Mouse (Mus musculus): ENCODE measurements at regions not wholly inside any gene's neighbourhood (a gene's known extent, or its start where the extent isn't known, plus 50 kb on each side); places are given as distances from the start of the nearest gene placed in this dataset.

GRCm38 (mm10) chr15:36399355-36400012 lies 608.1 kb downstream of the Zfp706 start:
- peak; percentile 21 to 27 for DNase-seq
- Histone ChIP-seq H3K27me3 (ENCODE audit: control insufficient read depth, insufficient read depth, low read length) (no peaks in the 10 kb centered on the region), H3K4me1 (ENCODE audit: control insufficient read depth, insufficient read depth, low read length) (no peaks in the 10 kb centered on the region), H3K4me3 (no peak overlapping the region), H3K79me2 (replicated peaks; ENCODE audit: control insufficient read depth, insufficient read depth, low read length) (no peaks in the 10 kb centered on the region), H3K9ac (ENCODE audit: low read depth, low read length) (no peak overlapping the region), H3K27ac (no peak overlapping the region), H3K36me3 (ENCODE audit: control insufficient read depth, insufficient read depth, low read length) (no peaks in the 10 kb centered on the region)
- intact Hi-C loops (cut with DNase I): no loop called here
- TF ChIP-seq POLR2A (IDR thresholded peaks at IDR 0.05; ENCODE audit: insufficient read depth, low read depth, low read length) (no peak), EP300 (IDR thresholded peaks at IDR 0.05; ENCODE audit: insufficient read depth, low read depth, low read length) (no peak)
- WGBS: 34% methylated on average over 7 of the region's 7 CpGs

GRCm38 (mm10) chr15:36398099-36398982 lies 609.2 kb downstream of the Zfp706 start:
- intact Hi-C loops (cut with DNase I): no loop called here
- Histone ChIP-seq H3K9ac (ENCODE audit: low read depth, low read length) (no peak overlapping the region), H3K79me2 (replicated peaks; ENCODE audit: control insufficient read depth, insufficient read depth, low read length) (no peaks in the 10 kb centered on the region), H3K4me1 (ENCODE audit: control insufficient read depth, insufficient read depth, low read length) (no peaks in the 10 kb centered on the region), H3K27ac (no peak overlapping the region), H3K4me3 (no peak overlapping the region), H3K36me3 (ENCODE audit: control insufficient read depth, insufficient read depth, low read length) (no peaks in the 10 kb centered on the region), H3K27me3 (ENCODE audit: control insufficient read depth, insufficient read depth, low read length) (no peaks in the 10 kb centered on the region)
- DNase-seq: no peak
- 67% methylated on average over 9 of the region's 9 CpGs for WGBS
- TF ChIP-seq CTCF (IDR thresholded peaks at IDR 0.05): no peak
- TF ChIP-seq POLR2A (IDR thresholded peaks at IDR 0.05; ENCODE audit: insufficient read depth, low read depth, low read length): no peak
- no peak for TF ChIP-seq EP300 (IDR thresholded peaks at IDR 0.05; ENCODE audit: insufficient read depth, low read depth, low read length)

GRCm38 (mm10) chr15:36396791-36397190 lies 610.8 kb downstream of the Zfp706 start:
- Histone ChIP-seq H3K4me1 (ENCODE audit: control insufficient read depth, insufficient read depth, low read length) (no peaks in the 10 kb centered on the region), H3K79me2 (replicated peaks; ENCODE audit: control insufficient read depth, insufficient read depth, low read length) (no peaks in the 10 kb centered on the region), H3K27me3 (ENCODE audit: control insufficient read depth, insufficient read depth, low read length) (no peaks in the 10 kb centered on the region), H3K4me3 (no peak overlapping the region), H3K9ac (ENCODE audit: low read depth, low read length) (no peak overlapping the region), H3K36me3 (ENCODE audit: control insufficient read depth, insufficient read depth, low read length) (no peaks in the 10 kb centered on the region), H3K27ac (no peak overlapping the region)
- 89% methylated on average over 6 of the region's 6 CpGs for WGBS
- no peak for DNase-seq
- intact Hi-C loops (cut with DNase I): no loop called here
- TF ChIP-seq POLR2A (IDR thresholded peaks at IDR 0.05; ENCODE audit: insufficient read depth, low read depth, low read length) (no peak), CTCF (IDR thresholded peaks at IDR 0.05) (no peak), EP300 (IDR thresholded peaks at IDR 0.05; ENCODE audit: insufficient read depth, low read depth, low read length) (no peak)

GRCm38 (mm10) chr15:36396245-36396644 lies 611.3 kb downstream of the Zfp706 start:
- H3K27ac ChIP-seq: no peak overlapping the region
- no peak overlapping the region for H3K4me3 ChIP-seq
- no peaks in the 10 kb centered on the region for H3K36me3 ChIP-seq (ENCODE audit: control insufficient read depth, insufficient read depth, low read length)
- TF ChIP-seq POLR2A (IDR thresholded peaks at IDR 0.05; ENCODE audit: insufficient read depth, low read depth, low read length): no peak
- no peaks in the 10 kb centered on the region for H3K4me1 ChIP-seq (ENCODE audit: control insufficient read depth, insufficient read depth, low read length)
- no peak for DNase-seq
- no peaks in the 10 kb centered on the region for H3K27me3 ChIP-seq (ENCODE audit: control insufficient read depth, insufficient read depth, low read length)
- 64% methylated on average over 2 of the region's 2 CpGs for WGBS
- intact Hi-C loops (cut with DNase I): no loop called here
- H3K9ac ChIP-seq (ENCODE audit: low read depth, low read length): no peak overlapping the region
- no peaks in the 10 kb centered on the region for H3K79me2 ChIP-seq (replicated peaks; ENCODE audit: control insufficient read depth, insufficient read depth, low read length)

GRCm38 (mm10) chr15:36395672-36396050 lies 611.9 kb downstream of the Zfp706 start:
- Histone ChIP-seq H3K27ac (no peak overlapping the region), H3K4me3 (no peak overlapping the region), H3K27me3 (ENCODE audit: control insufficient read depth, insufficient read depth, low read length) (no peaks in the 10 kb centered on the region), H3K79me2 (replicated peaks; ENCODE audit: control insufficient read depth, insufficient read depth, low read length) (no peaks in the 10 kb centered on the region), H3K4me1 (ENCODE audit: control insufficient read depth, insufficient read depth, low read length) (no peaks in the 10 kb centered on the region), H3K9ac (ENCODE audit: low read depth, low read length) (no peak overlapping the region), H3K36me3 (ENCODE audit: control insufficient read depth, insufficient read depth, low read length) (no peaks in the 10 kb centered on the region)
- intact Hi-C loops (cut with DNase I): no loop called here
- 76% methylated on average over 4 of the region's 4 CpGs for WGBS
- TF ChIP-seq CTCF (IDR thresholded peaks at IDR 0.05): no peak
- no peak for TF ChIP-seq EP300 (IDR thresholded peaks at IDR 0.05; ENCODE audit: insufficient read depth, low read depth, low read length)
- no peak for TF ChIP-seq POLR2A (IDR thresholded peaks at IDR 0.05; ENCODE audit: insufficient read depth, low read depth, low read length)
- DNase-seq: no peak

Data from heart, adult 2 months (tissue).